Mouse (Mus musculus): ENCODE results near the gene Lgals3. TPM values are rescaled to one million over a fixed set of nuclear protein-coding genes. Genes with fewer than 3 reads are reported as not detected.

Lgals3 gene
- polyA plus RNA-seq, 1 experiment from 2014 or later: 19.4 TPM

DNA sequence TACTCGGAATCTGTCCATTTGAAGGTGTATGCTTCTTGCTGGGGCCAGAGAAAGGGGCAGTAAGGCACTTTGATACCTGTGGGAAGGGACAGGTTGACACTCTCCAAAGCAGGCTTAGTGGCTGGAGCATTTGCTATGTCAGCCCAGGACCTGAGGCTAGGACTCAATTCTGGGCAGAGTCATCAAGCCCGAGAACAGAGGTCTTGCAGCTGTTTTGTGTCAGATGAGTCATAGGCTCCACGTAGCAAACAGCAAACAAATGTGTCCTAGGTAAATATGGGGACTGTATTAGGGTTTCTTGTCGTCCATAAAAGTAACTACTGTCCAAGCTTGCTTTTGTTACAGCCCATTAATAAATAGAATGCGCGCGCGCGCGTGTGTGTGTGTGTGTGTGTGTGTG is 15.3 kb upstream of the Lgals3 start:
- H3K27ac ChIP-seq: no peak overlapping the region
- WGBS: 90% methylated on average over 10 of the region's 10 CpGs

DNA sequence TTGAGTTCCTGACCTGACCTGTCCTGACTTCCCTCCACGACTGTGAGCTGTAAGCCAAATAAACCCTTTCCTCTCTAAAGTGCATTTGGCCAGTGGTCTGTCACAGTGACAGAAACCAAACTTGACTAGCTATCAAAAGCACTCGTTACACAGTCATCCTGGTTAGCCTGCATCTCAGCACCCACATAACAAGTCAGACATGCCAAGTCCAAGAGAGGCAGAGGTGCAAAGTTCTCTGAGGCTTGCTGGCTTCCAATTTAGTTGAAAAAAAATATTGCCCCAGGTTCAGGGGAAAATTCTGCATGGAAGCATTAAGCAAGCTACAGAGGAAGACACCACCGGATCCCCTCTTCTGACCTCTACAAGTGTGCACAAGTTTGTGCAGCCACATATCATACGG is 14.3 kb upstream of the Lgals3 start:
- no peak overlapping the region for H3K4me3 ChIP-seq
- no peak for ATAC-seq (ENCODE audit: insufficient number of reproducible peaks, insufficient read depth, low FRiP score, low TSS enrichment, low read depth)
- no peaks in the 10 kb centered on the region for H3K27me3 ChIP-seq
- WGBS: 79% methylated on average over 4 of the region's 4 CpGs
- H3K9me3 ChIP-seq: no peaks in the 10 kb centered on the region
- H3K9ac ChIP-seq: no peak overlapping the region
- no peak overlapping the region for H3K4me2 ChIP-seq
- H3K27ac ChIP-seq: no peak overlapping the region
- no peaks in the 10 kb centered on the region for H3K4me1 ChIP-seq
- no peaks in the 10 kb centered on the region for H3K36me3 ChIP-seq

More for the DNA sequence above, 15.3 kb upstream of the Lgals3 start:
- H3K9me3 ChIP-seq: no peaks in the 10 kb centered on the region
- H3K27me3 ChIP-seq: no peaks in the 10 kb centered on the region
- H3K4me1 ChIP-seq: no peaks in the 10 kb centered on the region
- H3K9ac ChIP-seq: no peak overlapping the region
- H3K4me2 ChIP-seq: no peak overlapping the region
- H3K36me3 ChIP-seq: no peaks in the 10 kb centered on the region
- ATAC-seq (ENCODE audit: insufficient number of reproducible peaks, insufficient read depth, low FRiP score, low TSS enrichment, low read depth): no peak
- H3K4me3 ChIP-seq: no peak overlapping the region

DNA sequence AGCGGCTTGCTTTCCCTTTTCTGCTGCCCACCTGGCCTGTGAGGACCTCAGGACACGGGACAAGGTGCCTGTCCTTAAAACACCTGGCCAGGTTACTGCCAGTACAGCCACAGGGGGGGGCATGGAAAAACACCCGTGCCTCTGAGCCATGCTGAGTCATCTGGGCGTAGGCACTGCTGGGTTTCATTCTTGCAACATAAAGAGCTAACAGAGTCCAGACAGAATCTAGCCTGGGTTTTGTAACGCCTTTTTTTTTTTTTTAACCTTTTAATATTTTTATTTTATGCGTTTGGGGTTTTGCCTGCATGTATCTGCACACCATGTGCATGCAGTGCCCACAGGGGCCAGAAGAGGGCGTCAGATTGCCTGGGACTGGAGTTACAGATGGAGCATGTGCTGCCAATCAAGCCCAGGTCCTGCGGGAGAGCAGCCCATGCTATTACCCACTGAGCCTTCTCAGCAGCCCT is 13.4 kb upstream of the Lgals3 start:
- H3K4me2 ChIP-seq: no peak overlapping the region
- ATAC-seq (ENCODE audit: insufficient number of reproducible peaks, insufficient read depth, low FRiP score, low TSS enrichment, low read depth): no peak
- WGBS: 72% methylated on average over 8 of the region's 8 CpGs
- no peaks in the 10 kb centered on the region for H3K27me3 ChIP-seq
- no peak overlapping the region for H3K4me3 ChIP-seq
- no peaks in the 10 kb centered on the region for H3K9me3 ChIP-seq
- H3K4me1 ChIP-seq: no peaks in the 10 kb centered on the region
- no peak overlapping the region for H3K9ac ChIP-seq
- H3K36me3 ChIP-seq: no peaks in the 10 kb centered on the region
- H3K27ac ChIP-seq: no peak overlapping the region

DNA sequence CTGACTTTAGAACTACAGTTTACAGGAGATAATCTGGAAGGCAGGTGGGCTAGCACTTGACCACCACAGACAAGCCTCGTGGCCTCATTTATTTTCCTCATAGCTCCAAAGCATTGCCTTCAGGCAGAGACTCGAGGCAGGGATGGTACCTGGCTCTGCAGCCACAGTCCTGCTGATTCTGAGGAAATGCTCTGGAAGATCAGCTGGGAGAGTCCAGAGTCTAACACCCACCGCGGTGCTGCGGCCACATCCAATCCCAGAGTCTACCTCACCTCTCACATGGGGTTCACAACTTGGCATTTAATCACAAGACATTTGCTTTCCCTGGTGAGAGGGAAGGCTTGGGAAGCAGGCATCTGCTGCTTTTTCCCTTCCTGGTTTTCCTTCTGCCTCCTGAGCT is 12.6 kb upstream of the Lgals3 start:
- 75% methylated on average over 5 of the region's 5 CpGs for WGBS
- Histone ChIP-seq H3K4me2 (no peak overlapping the region), H3K36me3 (no peaks in the 10 kb centered on the region), H3K27ac (no peak overlapping the region), H3K4me1 (no peaks in the 10 kb centered on the region), H3K4me3 (no peak overlapping the region), H3K9me3 (no peaks in the 10 kb centered on the region), H3K27me3 (no peaks in the 10 kb centered on the region), H3K9ac (no peak overlapping the region)
- no peak for ATAC-seq (ENCODE audit: insufficient number of reproducible peaks, insufficient read depth, low FRiP score, low TSS enrichment, low read depth)

DNA sequence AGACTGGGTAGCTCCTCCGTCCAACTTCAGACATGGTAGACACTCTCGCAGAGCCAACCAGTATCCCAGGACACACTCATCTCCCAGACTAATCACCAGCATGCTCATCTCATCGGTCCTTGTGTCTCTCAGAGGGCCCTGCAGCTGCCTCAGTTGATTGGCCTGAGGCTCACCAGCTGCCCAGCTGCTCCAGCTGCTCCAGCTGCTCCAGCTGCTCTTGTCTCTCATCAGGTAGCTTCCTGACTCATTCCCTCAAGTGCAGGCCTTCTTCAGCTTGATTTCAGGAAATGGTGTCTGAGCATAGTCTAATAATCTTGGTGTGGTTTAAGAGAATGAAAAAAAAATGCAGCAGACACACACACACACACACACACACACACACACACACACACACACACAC is 10.9 kb upstream of the Lgals3 start:
- Histone ChIP-seq H3K27me3 (no peaks in the 10 kb centered on the region), H3K9me3 (no peaks in the 10 kb centered on the region), H3K9ac (no peak overlapping the region), H3K36me3 (no peaks in the 10 kb centered on the region), H3K4me1 (no peaks in the 10 kb centered on the region), H3K4me3 (no peak overlapping the region), H3K4me2 (no peak overlapping the region), H3K27ac (no peak overlapping the region)
- WGBS: 78% methylated on average over 3 of the region's 3 CpGs
- ATAC-seq (ENCODE audit: insufficient number of reproducible peaks, insufficient read depth, low FRiP score, low TSS enrichment, low read depth): no peak

DNA sequence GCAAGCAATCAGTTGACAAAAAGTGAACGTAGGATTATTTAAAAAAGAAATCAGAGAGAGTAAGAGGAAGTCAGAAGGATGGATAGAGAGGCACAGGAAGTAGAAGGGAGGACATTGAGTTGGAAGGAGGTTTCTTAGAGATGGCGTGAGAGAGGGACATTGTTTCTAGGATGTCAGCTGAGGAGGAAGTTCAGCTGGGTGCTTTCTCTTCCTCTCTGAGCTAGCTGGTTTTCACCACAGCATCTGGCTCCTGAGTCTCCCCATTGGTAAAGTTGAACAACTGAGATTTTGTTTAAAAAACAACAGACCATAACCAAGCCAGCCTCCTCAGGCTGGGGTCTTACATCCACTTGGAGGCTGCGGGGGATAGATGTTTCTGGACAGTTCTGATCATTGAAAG is 7.9 kb upstream of the Lgals3 start:
- no peak overlapping the region for H3K4me2 ChIP-seq
- H3K27me3 ChIP-seq: no peaks in the 10 kb centered on the region
- no peak overlapping the region for H3K4me3 ChIP-seq
- no peaks in the 10 kb centered on the region for H3K36me3 ChIP-seq
- H3K9me3 ChIP-seq: no peaks in the 10 kb centered on the region
- no peak overlapping the region for H3K9ac ChIP-seq
- H3K27ac ChIP-seq: no peak overlapping the region
- ATAC-seq (ENCODE audit: insufficient number of reproducible peaks, insufficient read depth, low FRiP score, low TSS enrichment, low read depth): no peak
- no peaks in the 10 kb centered on the region for H3K4me1 ChIP-seq
- WGBS: 61% methylated on average over 3 of the region's 3 CpGs

DNA sequence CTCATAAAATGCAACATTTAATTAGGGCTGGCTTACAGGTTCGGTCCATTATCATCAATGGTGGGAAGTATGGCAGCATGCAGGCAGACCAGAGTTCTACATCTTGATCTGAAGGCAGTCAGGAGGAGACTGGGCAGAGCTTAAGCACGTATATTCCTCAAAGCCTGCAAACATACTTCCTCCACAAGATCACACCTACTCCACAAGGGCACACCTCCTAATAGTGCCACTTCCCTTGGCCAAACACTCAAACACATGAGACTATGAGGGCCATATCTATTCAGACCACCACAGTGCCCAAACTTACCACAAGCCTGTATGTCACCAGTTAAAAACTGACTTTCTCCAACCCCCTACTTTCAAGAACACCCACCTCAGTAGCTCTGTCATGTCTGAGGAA is 6.1 kb upstream of the Lgals3 start:
- Histone ChIP-seq H3K36me3 (no peaks in the 10 kb centered on the region), H3K9ac (no peak overlapping the region), H3K4me1 (no peaks in the 10 kb centered on the region), H3K9me3 (no peaks in the 10 kb centered on the region), H3K4me3 (no peak overlapping the region), H3K27me3 (no peaks in the 10 kb centered on the region; the same call in 1 of the 2 replicates), H3K4me2 (no peak overlapping the region), H3K27ac (no peak overlapping the region)
- WGBS: 91% methylated on average over 2 of the region's 2 CpGs
- ATAC-seq (ENCODE audit: insufficient number of reproducible peaks, insufficient read depth, low FRiP score, low TSS enrichment, low read depth): no peak

DNA sequence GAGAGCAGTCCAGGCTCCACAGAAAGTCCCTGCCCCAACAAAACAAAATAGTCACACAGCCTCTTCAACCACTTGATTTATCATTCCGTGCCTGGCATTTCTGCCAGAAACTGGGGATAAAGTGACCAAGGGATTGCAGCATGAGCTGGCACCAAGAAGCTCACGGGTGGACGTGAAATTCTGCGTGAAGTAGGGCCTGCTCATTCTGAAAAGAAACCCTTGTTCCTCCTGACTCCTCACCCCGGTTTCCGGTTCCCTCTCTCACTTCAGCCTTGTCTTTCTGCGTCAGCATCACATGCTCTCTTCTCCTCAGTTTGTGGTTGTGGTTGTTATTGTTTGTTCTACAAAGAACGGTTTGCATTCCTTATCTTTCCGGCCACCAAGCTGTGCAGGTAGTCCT is 5.7 kb upstream of the Lgals3 start:
- Histone ChIP-seq H3K27me3 (no peaks in the 10 kb centered on the region; the same call in 1 of the 2 replicates), H3K36me3 (no peaks in the 10 kb centered on the region), H3K9me3 (no peaks in the 10 kb centered on the region), H3K9ac (no peak overlapping the region), H3K4me1 (peaks cover 3% of the 10 kb centered on the region; the same call in 1 of the 2 replicates), H3K4me2 (no peak overlapping the region), H3K27ac (no peak overlapping the region), H3K4me3 (no peak overlapping the region)
- WGBS: 83% methylated on average over 9 of the region's 9 CpGs
- no peak for ATAC-seq (ENCODE audit: insufficient number of reproducible peaks, insufficient read depth, low FRiP score, low TSS enrichment, low read depth)

DNA sequence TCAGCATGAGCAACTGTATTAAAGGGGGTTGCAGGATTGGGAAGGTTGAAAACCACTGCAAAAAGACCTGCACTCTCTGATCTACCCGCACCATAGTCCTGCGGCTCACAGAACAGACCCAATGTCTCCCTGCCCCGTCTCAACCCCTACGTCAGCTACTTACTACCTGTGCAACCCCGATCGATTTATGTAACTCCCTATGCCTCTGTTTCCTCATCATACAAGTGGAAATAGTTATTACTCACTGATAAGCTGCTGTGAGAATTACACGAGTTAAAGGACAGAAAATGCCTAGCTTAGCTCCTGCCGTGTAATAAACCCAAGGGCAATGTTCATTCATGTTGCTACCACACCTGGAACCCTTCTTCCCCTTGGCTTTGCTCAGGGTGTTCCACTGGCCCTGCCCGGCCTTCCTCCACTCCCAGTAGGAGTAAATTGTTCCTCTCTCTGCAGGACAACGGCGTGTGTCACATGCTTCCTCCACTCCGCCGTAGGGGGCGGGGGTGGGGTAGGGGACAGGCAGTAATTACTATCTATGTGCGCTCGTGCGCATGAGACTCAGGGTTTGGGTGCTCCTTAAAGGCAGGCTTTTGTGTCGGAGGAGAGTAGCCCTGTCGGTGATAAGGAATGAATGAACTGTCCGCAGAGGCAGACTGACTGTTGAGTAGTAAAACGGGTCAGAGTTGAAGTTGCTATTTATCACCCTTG is 2.7 kb upstream of the Lgals3 start:
- peak overlapping the region; percentile 37 for H3K4me2 ChIP-seq
- no peaks in the 10 kb centered on the region for H3K36me3 ChIP-seq
- H3K9ac ChIP-seq: no peak overlapping the region
- no peaks in the 10 kb centered on the region; the same call in 1 of the 2 replicates for H3K27me3 ChIP-seq
- no peaks in the 10 kb centered on the region for H3K9me3 ChIP-seq
- 40% methylated on average over 21 of the region's 21 CpGs for WGBS
- ATAC-seq (ENCODE audit: insufficient number of reproducible peaks, insufficient read depth, low FRiP score, low TSS enrichment, low read depth): no peak
- peaks cover 12% of the 10 kb centered on the region for H3K4me1 ChIP-seq
- no peak overlapping the region for H3K27ac ChIP-seq
- peak overlapping the region; percentile 9; the same call in 1 of the 2 replicates for H3K4me3 ChIP-seq

DNA sequence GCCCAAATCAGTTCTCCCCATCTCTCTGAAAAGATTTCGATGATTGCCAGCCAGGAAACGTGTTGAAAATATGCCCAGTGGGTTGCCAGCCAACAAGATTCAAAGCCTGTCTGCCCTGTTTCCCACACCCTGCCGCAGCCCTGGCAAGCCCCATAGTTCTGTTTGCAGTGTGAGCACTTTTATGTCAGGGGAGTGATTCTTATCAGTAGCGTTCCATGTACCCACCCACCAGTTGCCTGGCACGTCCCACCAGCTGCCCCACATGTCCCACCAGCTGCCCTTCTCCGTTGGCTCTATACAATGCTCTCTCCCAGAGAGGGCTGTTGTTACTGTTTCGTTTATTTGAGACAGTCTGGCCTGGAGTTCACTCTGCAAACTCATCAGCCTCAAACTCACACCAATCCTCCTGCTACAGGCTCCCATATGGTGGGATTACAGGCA is 650 bp upstream of the Lgals3 start:
- no peak overlapping the region for H3K4me3 ChIP-seq
- H3K36me3 ChIP-seq: no peaks in the 10 kb centered on the region
- no peak overlapping the region for H3K9ac ChIP-seq
- H3K27ac ChIP-seq: peak overlapping the region; percentile 48; the same call in 1 of the 2 replicates
- no peak overlapping the region for H3K4me2 ChIP-seq
- peaks cover 16% of the 10 kb centered on the region for H3K4me1 ChIP-seq
- no peaks in the 10 kb centered on the region for H3K9me3 ChIP-seq
- no peak for ATAC-seq (ENCODE audit: insufficient number of reproducible peaks, insufficient read depth, low FRiP score, low TSS enrichment, low read depth)
- peaks cover 2% of the 10 kb centered on the region for H3K27me3 ChIP-seq
- WGBS: 66% methylated on average over 7 of the region's 7 CpGs

DNA sequence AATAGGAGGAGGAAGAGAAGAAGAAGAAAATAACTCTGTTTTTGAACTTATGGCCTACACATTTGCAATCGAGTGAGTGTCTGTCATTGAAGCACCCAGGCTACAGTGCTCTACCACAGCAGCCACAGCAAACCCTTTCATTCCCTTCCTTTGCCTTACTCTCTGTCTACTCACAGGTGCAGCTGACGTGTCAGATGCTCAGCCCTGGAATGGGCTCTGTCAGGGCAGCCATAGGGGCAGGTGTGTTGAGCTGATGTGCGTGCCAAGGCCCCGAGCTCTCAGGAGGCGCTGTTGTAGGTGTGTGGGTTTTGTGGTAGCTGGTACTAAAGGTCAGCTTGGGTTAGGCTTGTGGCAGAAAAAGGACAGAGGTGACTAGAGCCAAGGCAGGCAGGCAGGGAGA is 2.2 kb downstream of the Lgals3 start:
- Histone ChIP-seq H3K9me3 (no peaks in the 10 kb centered on the region), H3K27me3 (peaks cover 29% of the 10 kb centered on the region), H3K27ac (no peak overlapping the region), H3K4me1 (peaks cover 27% of the 10 kb centered on the region), H3K4me2 (no peak overlapping the region), H3K4me3 (no peak overlapping the region), H3K9ac (no peak overlapping the region), H3K36me3 (no peaks in the 10 kb centered on the region)
- 88% methylated on average over 5 of the region's 5 CpGs for WGBS
- no peak for ATAC-seq (ENCODE audit: insufficient number of reproducible peaks, insufficient read depth, low FRiP score, low TSS enrichment, low read depth)

DNA sequence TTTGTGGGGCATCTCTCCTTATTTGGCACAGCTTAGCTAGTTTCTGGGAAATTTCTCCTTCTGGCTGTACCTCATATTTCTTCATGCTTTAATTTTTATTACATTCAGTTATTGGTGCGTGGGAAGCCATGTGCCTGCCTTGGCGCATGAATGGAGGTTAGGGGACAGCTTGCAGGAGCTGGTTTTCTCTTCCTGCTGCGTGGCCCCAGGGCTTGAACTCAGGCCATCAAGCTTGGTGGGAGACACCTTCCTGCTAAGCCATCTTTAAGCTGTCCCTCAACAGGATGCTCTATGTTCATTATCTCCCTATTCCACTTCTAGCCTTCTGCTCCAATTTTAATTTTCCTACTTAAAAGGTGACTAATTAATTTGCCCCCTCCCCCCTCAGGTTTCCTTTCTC is 3.2 kb downstream of the Lgals3 start:
- no peak for ATAC-seq (ENCODE audit: insufficient number of reproducible peaks, insufficient read depth, low FRiP score, low TSS enrichment, low read depth)
- Histone ChIP-seq H3K4me1 (peaks cover 27% of the 10 kb centered on the region), H3K9me3 (no peaks in the 10 kb centered on the region), H3K4me2 (no peak overlapping the region), H3K27ac (no peak overlapping the region), H3K36me3 (no peaks in the 10 kb centered on the region), H3K27me3 (peaks cover 39% of the 10 kb centered on the region), H3K9ac (no peak overlapping the region), H3K4me3 (no peak overlapping the region)
- whole genome bisulfite sequencing: 64% methylated on average over 3 of the region's 3 CpGs
